Mouse (Mus musculus) hindlimb bud, embryonic 11.5 days (tissue): ENCODE measurements around the gene Spata31d1a.
"Not testable (repeated sequence)": the region's sequence is repeated elsewhere in the genome, so short reads cannot be mapped to it uniquely, and the experiment has no call there.

Experiments
- DNase-seq: peaks from one replicate; pipeline ENCODE4 v3.0.0-alpha.2; 2012; ENCODE audit warnings: low read depth, low spot score; ENCODE audit errors: extremely low spot score

Spata31d1a gene

GRCm38 (mm10) chr13:59704562-59704961, 5.6 kb downstream of the Spata31d1a start:
- DNase-seq = no peak

GRCm38 (mm10) chr13:59703514-59703913, 6.6 kb downstream of the Spata31d1a start:
- DNase-seq = no peak

- not testable (repeated sequence) for DNase-seq
Measured at GRCm38 (mm10) chr13:59700137-59700536, 10.0 kb downstream of the Spata31d1a start.

- no peak for DNase-seq
Measured at GRCm38 (mm10) chr13:59699131-59699530, 11.0 kb downstream of the Spata31d1a start.

GRCm38 (mm10) chr13:59695781-59696180, 14.3 kb downstream of the Spata31d1a start:
- DNase-seq = no peak

GRCm38 (mm10) chr13:59694008-59694407, 16.1 kb downstream of the Spata31d1a start, which contains the start of gene 4921517D22Rik:
Gene 4921517D22Rik (minus strand): TSS chr13:59694108.
- DNase-seq = no peak

- no peak for DNase-seq
Measured at GRCm38 (mm10) chr13:59691478-59691877, 18.7 kb downstream of the Spata31d1a start.

- no peak for DNase-seq
Measured at GRCm38 (mm10) chr13:59690576-59690975, 19.6 kb downstream of the Spata31d1a start.

GRCm38 (mm10) chr13:59689843-59690242, 20.3 kb downstream of the Spata31d1a start:
- no peak for DNase-seq

- DNase-seq = no peak
Measured at GRCm38 (mm10) chr13:59689313-59689712, 20.8 kb downstream of the Spata31d1a start.

- no peak for DNase-seq
Measured at GRCm38 (mm10) chr13:59688338-59688770, 21.8 kb downstream of the Spata31d1a start.

- DNase-seq = no peak
Measured at GRCm38 (mm10) chr13:59685236-59685635, 24.9 kb downstream of the Spata31d1a start.

GRCm38 (mm10) chr13:59682629-59683028, 27.5 kb downstream of the Spata31d1a start:
- no peak for DNase-seq

GRCm38 (mm10) chr13:59679908-59680307, 30.2 kb downstream of the Spata31d1a start:
- no peak for DNase-seq

GRCm38 (mm10) chr13:59679306-59679705, 30.8 kb downstream of the Spata31d1a start:
- no peak for DNase-seq

GRCm38 (mm10) chr13:59676316-59677229, 33.6 kb downstream of the Spata31d1a start:
- no peak for DNase-seq

- DNase-seq = no peak
Measured at GRCm38 (mm10) chr13:59675151-59676011, 34.7 kb downstream of the Spata31d1a start, which contains the start of gene Golm1. Gene Golm1 (minus strand): TSS chr13:59675811.

- DNase-seq = peak; percentile 44
Measured at GRCm38 (mm10) chr13:59674761-59675150, 35.4 kb downstream of the Spata31d1a start.

GRCm38 (mm10) chr13:59674215-59674614, 35.9 kb downstream of the Spata31d1a start:
- DNase-seq = no peak

- DNase-seq = no peak
Measured at GRCm38 (mm10) chr13:59673597-59673996, 36.5 kb downstream of the Spata31d1a start.

GRCm38 (mm10) chr13:59672248-59672647, 37.9 kb downstream of the Spata31d1a start:
- no peak for DNase-seq
